Mouse (Mus musculus): ENCODE measurements around the gene Dnah3.

Dnah3 gene

DNA sequence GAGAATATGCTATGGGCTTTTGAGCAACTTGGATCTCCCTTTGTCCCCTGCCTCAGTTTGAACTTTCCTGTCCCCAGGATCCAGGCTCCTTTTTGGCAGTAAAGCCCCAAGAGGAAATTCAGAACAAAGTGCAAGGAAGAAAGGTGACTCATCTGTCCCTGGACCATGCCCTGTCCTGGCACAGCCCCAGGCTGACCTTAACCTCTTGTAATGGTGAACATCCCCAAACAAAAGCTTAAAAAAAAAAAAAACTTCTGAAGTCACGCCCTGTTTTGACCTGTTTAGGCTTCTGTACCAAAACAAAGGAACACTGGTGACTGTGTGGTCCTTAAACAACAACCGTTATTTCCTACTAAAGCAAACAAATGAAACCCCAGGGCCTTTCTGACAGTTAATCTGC lies 153.5 kb downstream of the Dnah3 start:
- DNase-seq (ENCODE audit: low spot score in 2 of 2), result no peak

DNA sequence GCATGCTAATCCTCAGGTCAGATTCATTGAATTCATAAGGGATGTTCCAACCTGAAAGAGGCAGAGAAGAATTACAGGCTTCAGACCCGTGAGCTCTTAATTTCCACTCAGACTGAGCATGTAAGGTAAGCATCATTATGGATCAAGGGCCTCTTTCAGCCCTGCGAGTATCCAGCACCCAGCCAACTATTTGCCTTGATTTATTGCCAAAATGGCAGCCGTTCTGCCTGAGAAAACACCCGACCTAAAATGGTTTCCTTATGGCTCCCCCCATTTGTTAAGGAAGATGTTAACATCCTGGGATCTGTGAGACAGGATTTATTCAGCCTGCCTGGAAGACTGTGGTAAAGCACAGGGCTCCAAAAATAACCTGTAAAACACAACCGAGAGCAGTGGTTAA lies 158.0 kb downstream of the Dnah3 start:
- no peak for DNase-seq (ENCODE audit: low spot score in 2 of 2)

DNA sequence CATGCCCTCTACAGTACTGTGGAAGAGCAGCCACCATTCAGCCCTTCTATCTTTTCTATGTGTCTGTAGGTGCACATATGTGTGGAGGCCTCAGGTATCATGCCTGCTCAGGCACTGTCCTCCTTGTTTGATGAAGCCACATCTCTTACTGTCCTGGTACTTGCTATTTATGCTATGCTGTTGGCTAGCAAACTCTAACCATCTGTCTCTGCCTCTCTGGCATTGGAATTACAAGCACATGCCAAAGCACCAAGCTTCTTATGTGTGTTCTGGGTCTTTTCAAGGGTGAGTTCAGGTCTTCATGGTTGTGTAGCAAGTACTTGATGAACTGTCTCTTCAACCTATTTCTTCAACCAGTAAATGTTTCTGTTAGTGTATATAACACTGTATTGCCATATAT lies 158.8 kb downstream of the Dnah3 start:
- DNase-seq (ENCODE audit: low spot score in 2 of 2), result no peak

DNA sequence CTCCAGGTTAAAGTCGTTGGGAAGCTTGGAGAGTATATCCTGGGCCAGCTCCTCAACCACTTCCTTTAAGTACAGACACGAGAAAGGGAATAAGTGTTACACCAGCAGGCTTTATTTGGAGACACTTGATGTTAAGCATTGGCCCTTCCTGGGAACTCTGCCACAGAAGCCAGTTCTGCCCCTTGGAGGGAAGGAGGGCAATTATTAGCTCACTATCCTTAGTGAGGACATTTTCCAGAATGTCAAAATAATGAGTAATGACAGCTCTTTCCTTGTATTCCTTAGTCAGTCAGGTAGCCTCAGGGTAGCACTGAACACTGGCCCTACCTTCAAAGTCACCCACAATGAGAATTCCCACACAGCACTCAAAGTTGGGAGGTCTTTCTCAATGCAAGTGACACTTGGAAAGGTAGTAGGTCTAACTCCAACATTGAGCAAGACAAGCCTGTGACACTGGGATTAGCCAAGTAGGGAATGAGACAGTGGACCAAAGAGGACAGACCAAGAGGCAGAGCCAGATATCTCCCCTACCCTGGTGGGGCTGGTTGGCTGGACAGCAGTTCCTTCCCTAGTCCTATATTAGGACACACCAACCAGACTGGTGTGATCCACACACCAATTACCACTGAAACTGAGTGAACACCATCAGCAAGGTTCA lies 166.2 kb downstream of the Dnah3 start:
- no peak for DNase-seq (ENCODE audit: low spot score in 2 of 2)

DNA sequence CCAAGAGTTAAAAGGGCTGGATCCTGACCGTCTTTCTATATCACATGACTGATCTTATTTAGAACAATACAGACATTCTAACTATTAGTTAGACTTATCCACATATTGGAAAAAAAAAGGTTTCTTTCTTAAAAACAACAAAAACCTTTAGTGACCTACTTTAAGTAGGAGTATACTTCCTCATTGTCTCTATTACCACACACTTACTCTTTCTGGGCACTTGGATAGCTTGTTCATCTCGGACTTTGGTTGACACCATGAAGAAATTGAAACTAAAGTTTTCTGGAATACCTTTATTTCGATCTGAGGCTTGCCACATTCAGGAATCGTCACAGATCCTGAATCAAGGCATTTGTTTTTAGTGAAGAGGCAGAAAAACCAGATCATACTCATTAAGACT lies 174.0 kb downstream of the Dnah3 start:
- no peak for DNase-seq (ENCODE audit: low spot score in 2 of 2)

DNA sequence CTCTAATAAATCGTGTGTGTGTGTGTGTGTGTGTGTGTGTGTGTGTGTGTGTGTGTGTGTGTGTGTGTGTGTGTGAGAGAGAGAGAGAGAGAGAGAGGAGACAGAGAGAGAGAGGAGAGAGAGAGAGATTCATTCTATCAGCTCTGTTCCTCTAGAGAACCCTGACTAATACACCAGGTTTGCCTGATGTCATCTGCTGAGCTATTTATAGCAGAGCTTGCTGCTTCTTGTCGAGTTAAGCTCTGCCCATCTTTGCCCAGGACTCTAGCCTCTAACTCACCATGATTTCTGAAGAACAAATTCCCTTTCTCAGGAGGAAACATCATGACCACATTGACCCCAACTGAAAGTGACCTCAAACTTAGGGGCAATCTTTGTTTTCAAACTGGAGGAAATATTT lies 174.6 kb downstream of the Dnah3 start:
- no peak for DNase-seq (ENCODE audit: low spot score in 2 of 2)

DNA sequence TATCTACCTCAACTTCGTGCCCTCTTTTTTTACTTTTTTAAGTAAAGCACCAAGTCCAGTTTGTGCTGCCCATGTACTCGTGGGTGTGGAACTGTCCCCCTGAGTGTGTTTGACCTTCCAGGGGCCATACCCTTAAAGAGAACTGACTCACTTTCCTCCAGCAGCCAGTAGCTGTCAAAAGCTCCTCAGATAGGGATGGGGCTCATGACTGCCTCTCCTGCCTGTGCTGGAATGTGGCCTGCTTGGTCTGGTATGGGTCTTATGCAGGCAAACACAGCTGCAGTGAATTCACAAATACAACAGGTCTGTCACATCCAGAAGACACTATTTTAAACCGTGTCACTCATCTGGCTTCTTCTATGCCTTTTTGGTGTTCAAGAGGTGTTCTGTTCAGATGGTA lies 183.4 kb downstream of the Dnah3 start:
- no peak for DNase-seq (ENCODE audit: low spot score in 2 of 2)

DNA sequence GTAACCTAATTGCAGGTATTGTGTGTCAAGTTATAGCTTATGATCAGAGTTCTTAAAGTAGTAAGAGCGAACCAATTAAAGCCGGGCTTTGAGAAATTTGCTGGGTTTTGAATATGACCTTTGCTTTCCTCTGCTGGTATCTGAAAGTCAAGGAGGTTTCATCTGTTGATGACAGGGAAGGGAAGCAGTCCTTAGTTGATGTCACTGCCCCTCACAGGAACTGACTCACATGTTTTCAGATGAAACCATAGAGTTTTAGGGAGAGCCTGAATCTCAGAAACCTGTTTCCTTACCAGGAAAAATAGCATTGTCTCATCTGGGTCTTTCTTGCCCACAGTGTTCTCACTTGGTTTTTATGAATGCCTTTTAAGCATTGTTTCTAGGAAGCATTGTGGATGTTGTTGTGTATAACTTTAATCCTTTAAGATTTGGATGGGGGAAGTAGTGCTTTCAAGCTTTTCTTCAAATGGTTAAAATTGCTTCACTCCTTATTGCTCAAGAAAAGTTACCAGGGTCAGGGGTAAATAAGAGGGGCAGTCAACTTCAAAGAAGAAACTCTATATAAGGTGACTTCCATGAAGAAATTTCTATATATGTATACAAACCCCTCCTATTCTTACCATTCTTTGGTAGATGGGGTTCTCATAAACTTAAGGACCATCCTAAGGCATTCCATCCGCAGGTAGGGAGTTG lies 188.4 kb downstream of the Dnah3 start:
- no peak for DNase-seq (ENCODE audit: low spot score in 2 of 2)

DNA sequence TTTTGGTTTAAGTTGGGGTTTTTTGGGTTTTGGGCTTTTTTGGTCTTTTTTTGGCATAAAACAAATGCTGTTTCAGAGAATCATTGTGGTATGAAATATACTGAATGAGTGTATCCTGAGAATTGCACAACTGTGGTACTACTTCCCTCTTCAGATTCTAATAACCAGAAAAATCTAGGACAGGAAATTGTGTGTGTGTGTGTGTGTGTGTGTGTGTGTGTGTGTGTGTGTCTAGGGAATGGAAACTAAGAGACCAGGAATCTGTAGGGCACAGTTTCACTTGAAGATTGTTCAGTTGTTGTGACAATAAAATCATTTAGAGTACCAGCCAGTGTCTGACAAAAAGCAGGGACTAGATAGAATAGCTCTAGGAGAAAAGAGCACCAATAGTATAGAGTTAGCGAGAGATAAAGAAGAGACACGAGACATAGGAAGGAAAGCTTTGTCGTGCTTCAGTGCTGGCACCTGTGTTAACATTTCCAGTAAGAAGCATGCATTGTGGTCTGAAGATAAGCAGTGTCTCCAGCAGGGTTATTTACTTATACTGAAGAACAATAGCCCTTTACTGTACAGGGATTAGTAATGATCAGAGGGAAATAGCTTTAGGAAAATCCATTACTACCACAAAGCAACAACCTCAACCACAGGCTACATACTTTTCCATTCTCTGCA lies 195.6 kb downstream of the Dnah3 start:
- DNase-seq (ENCODE audit: low spot score in 2 of 2), result no peak

DNA sequence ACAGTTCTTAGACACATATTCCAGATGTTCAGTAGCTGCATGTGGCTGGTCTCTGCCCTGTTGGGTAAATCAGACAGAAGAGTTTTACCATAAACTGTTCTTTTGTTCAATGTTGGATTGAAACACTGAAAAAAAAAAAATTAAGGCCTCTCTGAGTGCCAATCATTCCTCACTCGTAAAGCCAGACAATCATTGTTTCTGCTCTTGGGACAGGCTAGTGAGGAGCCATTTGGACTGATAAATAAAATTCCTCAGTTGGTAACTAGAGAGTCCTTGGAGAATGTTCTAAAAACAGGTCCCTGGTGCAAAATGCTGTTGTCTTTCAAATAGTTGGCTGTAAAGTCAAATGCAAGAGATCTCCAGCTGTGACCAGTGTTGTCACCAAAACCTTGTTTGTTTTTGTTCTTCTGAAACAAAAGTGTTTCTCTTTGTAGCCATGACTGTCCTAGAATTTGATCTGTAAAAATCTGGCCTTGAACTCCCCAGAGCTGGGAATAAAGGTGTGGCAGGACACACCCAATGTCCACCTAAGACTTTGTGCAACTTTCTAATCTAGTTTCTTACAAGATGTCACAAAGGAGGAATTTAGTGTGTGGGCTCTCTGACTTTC lies 196.7 kb downstream of the Dnah3 start:
- DNase-seq (ENCODE audit: low spot score in 2 of 2), result no peak

DNA sequence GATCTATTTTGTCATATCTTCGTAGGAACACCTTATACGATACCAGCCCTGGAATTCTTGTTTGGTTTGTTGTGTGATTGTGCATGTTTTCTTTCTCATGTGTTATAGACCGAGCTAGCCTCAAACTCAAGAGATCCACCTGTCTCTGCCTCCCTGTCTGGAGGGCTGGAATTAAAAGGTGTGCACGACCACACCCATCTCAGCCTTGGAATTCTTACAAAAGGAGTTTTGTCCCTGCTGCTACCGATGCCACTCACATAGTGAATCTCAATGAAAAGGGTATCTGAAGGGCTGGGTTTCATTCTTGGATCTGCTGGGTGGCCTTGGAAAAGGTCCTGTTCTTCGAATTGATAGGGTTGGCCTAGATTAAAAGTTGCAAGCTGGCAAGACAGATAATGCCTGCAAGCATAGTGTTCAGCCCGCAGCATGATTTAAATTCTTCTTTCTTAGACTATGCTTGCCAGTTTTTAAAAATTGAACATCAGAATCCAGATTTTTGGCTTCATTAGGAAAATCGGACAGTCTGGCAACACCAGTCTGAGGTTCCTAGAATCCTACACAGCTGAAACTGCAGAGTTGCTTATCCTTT lies 197.5 kb downstream of the Dnah3 start:
- DNase-seq (ENCODE audit: low spot score in 2 of 2), result no peak

DNA sequence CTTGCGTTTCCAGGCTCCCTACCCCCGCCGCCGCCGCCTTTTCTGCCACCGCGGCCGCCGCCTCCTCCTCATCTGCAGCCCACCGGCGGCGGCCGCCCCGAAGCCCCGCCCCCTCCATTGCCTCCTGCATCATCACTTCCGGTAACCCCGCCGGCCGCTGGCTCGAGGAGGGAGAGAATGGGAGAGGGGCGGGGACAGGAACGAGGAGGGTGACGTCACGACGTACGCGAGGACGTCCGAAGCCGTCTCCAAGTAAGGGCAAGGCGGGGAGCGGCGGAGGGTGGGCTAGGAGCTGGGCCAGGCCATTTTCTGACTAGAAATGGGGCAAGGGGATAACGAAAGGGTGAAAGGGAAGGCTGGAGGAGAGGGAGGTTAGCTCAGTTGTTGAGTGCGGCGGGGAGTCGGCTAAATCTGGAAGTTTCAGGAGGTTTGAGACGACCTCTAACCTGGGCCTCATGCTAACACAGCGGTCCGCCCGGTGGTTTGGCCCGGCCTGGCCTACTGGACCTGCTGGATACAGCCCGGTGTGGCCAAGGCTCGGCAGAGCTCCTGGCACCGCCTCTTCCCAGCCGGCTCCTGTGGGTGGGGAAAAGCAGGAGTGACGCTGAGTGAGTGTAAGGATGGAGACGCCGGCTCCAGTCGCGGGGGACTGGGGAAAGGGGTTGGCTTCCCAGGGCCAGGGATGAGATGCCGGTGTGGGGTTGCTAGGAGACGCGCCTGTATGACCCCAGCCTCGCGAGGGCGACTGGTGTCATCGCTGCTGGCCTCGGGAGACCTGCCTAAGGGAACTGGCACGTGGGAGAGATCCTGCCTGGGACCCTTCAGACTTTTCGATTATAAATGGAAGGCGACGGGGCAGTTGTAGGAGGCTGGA lies 199.2 kb downstream of the Dnah3 start, which contains the start of the genes Lyrm1 and Dcun1d3:
TSS of gene Lyrm1 (plus strand) at position 223 of the 874 bp plus-strand sequence.
TSS of gene Dcun1d3 (minus strand) at position 660 of the 874 bp plus-strand sequence.
- DNase-seq (ENCODE audit: low spot score in 2 of 2), result peak; percentile 95

DNA sequence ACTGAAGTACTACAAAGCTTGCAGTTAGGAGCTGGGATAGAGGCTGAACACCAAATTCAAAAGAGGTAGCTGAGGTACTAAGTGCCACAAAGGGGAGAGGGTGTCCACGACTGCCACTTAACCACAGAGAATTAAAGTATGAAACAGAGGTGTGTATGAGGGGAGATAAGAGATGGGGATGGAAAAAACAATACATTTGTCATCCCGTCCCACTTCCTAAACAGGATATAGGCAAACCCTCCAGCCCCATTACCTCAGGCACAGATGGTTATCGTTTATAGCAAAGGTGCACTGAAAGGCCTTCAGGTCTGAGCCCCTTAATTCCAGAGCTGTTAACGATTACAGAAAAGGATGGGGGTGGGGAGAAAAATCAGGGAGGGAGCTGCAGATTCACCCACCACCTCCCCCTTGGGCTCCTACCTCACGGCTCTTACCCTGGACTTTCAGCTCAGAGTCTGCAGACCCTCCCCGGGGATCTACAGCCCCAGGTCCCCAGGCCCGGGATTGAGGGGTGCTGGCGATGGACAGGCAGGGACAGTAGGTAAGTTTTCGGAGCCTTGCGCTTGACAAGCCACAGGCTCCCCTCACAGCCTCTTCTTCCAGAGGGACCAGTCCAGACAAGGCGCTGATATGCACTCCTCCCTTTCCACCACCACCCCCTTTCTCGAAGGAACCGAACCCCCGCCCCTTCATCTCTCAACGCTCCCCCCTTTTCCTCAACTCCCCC lies 200.1 kb downstream of the Dnah3 start:
- DNase-seq (ENCODE audit: low spot score in 2 of 2), result peak; percentile 1 to 4

DNA sequence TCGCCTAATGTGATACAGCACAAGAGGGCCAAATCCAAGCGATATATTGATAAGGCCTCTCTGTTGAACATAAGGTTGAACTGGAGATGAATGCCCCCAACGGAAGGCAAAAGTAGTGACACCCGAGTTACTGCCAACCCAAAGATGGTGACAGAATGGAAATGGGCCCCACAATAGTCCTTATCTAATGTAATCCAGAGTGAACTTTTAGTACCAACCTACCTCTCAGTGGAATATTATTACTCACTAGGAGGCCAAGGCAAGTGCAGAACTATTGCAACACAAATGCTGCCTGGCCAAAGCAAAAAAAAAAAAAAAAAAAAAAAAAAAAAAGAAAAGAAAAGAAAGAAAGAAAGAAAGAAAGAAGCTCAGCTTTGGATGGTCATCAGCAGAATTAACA lies 202.3 kb downstream of the Dnah3 start:
- DNase-seq (ENCODE audit: low spot score in 2 of 2), result no peak

DNA sequence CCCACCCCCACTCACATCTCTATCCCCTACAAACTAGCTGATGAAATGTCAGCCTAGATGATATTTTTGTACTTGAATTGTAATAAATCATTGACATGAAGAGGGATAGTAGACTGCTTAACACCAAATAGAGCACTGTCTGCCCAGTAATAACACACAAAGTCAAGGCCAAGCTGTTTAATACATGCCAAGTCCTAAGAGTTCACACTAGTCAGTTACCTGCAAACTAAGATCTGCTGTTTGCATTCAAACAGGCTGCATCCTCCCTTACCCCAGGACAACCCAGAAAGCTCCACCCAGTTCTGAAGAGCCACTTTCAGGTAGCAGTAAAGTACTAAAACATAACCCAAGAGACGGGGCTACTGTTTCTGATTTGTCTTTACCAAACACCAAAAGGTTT lies 202.9 kb downstream of the Dnah3 start:
- no peak for DNase-seq (ENCODE audit: low spot score in 2 of 2)

DNA sequence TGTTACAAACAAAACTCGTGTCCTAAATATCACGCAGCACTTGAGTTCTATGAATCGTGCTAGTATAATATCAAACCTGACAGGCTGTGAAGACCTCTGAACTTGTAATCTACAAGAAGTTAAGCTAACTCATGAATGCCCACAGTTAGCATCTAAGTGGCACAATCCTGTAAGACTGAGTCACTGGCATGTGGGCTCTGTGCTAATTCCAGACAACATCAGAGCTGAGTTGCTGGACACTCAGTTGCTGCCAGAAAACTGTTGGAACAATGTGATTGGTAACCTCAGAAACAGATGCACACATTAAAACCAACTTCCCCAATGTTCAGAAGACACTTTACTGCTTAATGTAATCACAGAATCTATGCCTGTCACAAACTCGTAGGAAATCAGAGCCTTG lies 207.2 kb downstream of the Dnah3 start:
- no peak for DNase-seq (ENCODE audit: low spot score in 2 of 2)

DNA sequence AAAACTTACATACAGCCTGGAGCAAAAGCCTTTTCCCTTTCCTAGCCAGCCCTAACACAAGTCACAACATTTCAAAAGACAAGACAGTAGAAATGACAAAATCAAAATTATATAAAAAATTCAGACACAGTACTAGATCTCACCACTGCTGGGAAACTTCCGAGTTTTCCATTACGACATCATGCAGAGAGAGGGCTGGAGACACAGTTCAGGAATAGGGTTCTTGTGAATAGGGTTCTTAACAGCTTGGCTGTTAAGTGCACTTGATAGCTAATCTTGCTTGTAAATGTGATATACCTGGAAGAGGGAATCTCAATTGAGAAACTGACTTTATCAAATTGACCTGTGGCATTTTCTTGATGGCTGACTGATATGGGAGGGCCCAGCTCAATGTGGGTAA lies 213.9 kb downstream of the Dnah3 start:
- no peak for DNase-seq (ENCODE audit: low spot score in 2 of 2)

DNA sequence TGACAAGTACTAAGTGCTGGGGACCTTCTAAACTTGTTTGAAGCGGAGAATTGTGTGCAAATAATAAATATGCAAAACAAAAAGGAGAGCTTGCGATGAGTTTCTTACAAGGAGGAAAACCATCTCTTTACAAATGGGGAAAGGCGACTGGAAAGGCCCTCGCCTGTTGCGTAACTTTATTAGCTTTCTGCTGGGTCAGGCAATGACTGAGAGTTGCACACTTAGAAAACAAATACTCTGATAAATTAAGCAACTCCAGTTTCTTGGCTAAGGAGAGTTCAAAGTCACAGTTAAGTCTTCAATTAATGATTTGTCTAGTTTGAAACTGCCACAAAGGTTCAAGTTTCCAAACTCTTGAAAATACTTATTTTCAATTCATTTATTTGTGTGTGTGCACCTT lies 214.7 kb downstream of the Dnah3 start:
- no peak for DNase-seq (ENCODE audit: low spot score in 2 of 2)

DNA sequence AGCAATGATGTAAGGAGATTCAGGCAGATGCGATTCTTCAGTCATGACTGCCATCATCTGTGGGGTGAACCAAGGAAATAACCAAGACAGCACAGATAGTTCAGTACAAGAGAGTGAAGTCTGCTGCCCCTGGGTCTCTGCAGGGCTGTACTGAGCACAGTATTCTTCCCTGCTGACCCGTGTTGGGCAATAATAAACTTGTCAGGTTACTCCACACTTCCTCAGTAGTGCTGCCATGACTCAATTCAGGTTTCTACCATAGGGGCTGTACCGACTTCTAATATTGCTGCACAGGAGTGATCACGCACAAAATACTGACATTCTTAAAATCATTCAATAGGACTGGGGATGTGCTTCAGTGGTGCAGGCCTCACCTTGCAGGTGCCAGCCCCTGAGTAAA lies 215.9 kb downstream of the Dnah3 start:
- no peak for DNase-seq (ENCODE audit: low spot score in 2 of 2)

DNA sequence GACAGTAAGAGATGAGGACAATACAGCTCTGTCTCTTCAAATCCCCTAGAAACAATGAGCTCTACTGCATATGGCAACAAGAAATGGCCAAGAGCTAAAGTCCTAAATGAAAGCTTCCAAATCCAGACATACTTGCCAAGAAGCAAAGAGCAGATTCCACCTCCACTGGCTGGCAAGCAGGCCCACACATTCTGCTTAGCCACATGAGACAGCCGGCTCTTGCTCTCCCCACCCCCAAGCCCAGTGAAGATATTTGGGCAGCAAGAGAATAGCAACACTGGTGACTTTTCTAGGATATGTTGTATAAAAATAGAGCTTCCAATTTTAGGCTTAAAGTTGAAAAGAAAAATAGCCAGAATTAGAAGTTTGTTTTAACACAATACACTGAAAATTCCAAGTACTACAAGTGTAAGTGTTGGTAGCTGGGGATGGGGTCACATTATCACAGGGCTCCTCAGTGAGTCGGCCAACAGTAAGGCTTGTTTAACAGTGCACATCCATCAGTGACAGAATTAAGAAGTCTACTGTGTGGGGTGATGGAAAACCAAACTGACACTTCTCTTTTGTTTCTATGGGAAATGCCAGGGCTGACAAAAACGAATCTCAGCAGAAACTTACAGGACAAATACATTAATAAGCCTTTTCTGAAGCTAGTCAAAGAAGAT lies 219.2 kb downstream of the Dnah3 start:
- no peak for DNase-seq (ENCODE audit: low spot score in 2 of 2)
